Mouse (Mus musculus): ENCODE data around the gene Spdef. TPM values are rescaled to one million over a fixed set of nuclear protein-coding genes. Genes with fewer than 3 reads are reported as not detected.

The Spdef gene
- total and polyA plus RNA-seq, 2 experiments = 0.48 TPM; not detected in 1

- TF ChIP-seq POLR2A (IDR thresholded peaks at IDR 0.05; ENCODE audit: extremely low read depth, insufficient read depth, low read length) (no peak), CTCF (IDR thresholded peaks at IDR 0.05; ENCODE audit: low read depth, low read length) (peak; percentile 85)
- Histone ChIP-seq H3K4me3 (ENCODE audit: insufficient read depth, low read depth, low read length) (peak overlapping the region; percentile 14; the same call in 1 of the 2 replicates), H3K27me3 (ENCODE audit: control insufficient read depth, insufficient read depth, low read length) (no peaks in the 10 kb centered on the region), H3K36me3 (ENCODE audit: control insufficient read depth, insufficient read depth, low read length) (no peaks in the 10 kb centered on the region), H3K9ac (ENCODE audit: low read depth, low read length) (peak overlapping the region; percentile 3; the same call in 1 of the 2 replicates), H3K79me2 (ENCODE audit: control insufficient read depth, insufficient read depth, low read length) (no peaks in the 10 kb centered on the region), H3K27ac (replicated peaks; ENCODE audit: insufficient read depth, low read depth, low read length) (no peak overlapping the region), H3K4me1 (ENCODE audit: control insufficient read depth, insufficient read depth, low read length) (no peaks in the 10 kb centered on the region)
- 1% methylated on average over 34 of the region's 34 CpGs for WGBS
- DNase-seq (ENCODE audit: extremely low read depth, low read depth, low spot score) = peak; percentile 34
These were observed 26.2 kb downstream of the Spdef start for GRCm38 (mm10) chr17:27702518-27702917.

- no peak for TF ChIP-seq POLR2A (IDR thresholded peaks at IDR 0.05; ENCODE audit: extremely low read depth, insufficient read depth, low read length)
- no peak for TF ChIP-seq CTCF (IDR thresholded peaks at IDR 0.05; ENCODE audit: low read depth, low read length)
- Histone ChIP-seq H3K4me3 (ENCODE audit: insufficient read depth, low read depth, low read length) (no peak overlapping the region), H3K27me3 (ENCODE audit: control insufficient read depth, insufficient read depth, low read length) (no peaks in the 10 kb centered on the region)
These were observed 26.9 kb downstream of the Spdef start for GRCm38 (mm10) chr17:27701856-27702255.

GRCm38 (mm10) chr17:27700812-27701211, 27.9 kb downstream of the Spdef start:
- 96% methylated on average over 2 of the region's 2 CpGs for WGBS
- no peaks in the 10 kb centered on the region for H3K27me3 ChIP-seq (ENCODE audit: control insufficient read depth, insufficient read depth, low read length)
- no peak overlapping the region for H3K9ac ChIP-seq (ENCODE audit: low read depth, low read length)
- no peaks in the 10 kb centered on the region for H3K79me2 ChIP-seq (ENCODE audit: control insufficient read depth, insufficient read depth, low read length)
- no peak overlapping the region for H3K27ac ChIP-seq (replicated peaks; ENCODE audit: insufficient read depth, low read depth, low read length)
- H3K4me3 ChIP-seq (ENCODE audit: insufficient read depth, low read depth, low read length) = no peak overlapping the region
- DNase-seq (ENCODE audit: extremely low read depth, low read depth, low spot score) = no peak
- no peaks in the 10 kb centered on the region for H3K36me3 ChIP-seq (ENCODE audit: control insufficient read depth, insufficient read depth, low read length)
- TF ChIP-seq CTCF (IDR thresholded peaks at IDR 0.05; ENCODE audit: low read depth, low read length) (no peak), POLR2A (IDR thresholded peaks at IDR 0.05; ENCODE audit: extremely low read depth, insufficient read depth, low read length) (no peak)
- no peaks in the 10 kb centered on the region for H3K4me1 ChIP-seq (ENCODE audit: control insufficient read depth, insufficient read depth, low read length)

More at GRCm38 (mm10) chr17:27701856-27702255, 26.9 kb downstream of the Spdef start:
- no peak overlapping the region for H3K27ac ChIP-seq (replicated peaks; ENCODE audit: insufficient read depth, low read depth, low read length)
- no peak for DNase-seq (ENCODE audit: extremely low read depth, low read depth, low spot score)
- WGBS = 93% methylated on average over 6 of the region's 6 CpGs
- no peak overlapping the region for H3K9ac ChIP-seq (ENCODE audit: low read depth, low read length)
- no peaks in the 10 kb centered on the region for H3K4me1 ChIP-seq (ENCODE audit: control insufficient read depth, insufficient read depth, low read length)
- no peaks in the 10 kb centered on the region for H3K36me3 ChIP-seq (ENCODE audit: control insufficient read depth, insufficient read depth, low read length)
- no peaks in the 10 kb centered on the region for H3K79me2 ChIP-seq (ENCODE audit: control insufficient read depth, insufficient read depth, low read length)

- H3K4me1 ChIP-seq (ENCODE audit: control insufficient read depth, insufficient read depth, low read length) = no peaks in the 10 kb centered on the region
- H3K27ac ChIP-seq (replicated peaks; ENCODE audit: insufficient read depth, low read depth, low read length) = no peak overlapping the region
- no peaks in the 10 kb centered on the region for H3K79me2 ChIP-seq (ENCODE audit: control insufficient read depth, insufficient read depth, low read length)
- no peak for DNase-seq (ENCODE audit: extremely low read depth, low read depth, low spot score)
- no peak for TF ChIP-seq CTCF (IDR thresholded peaks at IDR 0.05; ENCODE audit: low read depth, low read length)
- TF ChIP-seq POLR2A (IDR thresholded peaks at IDR 0.05; ENCODE audit: extremely low read depth, insufficient read depth, low read length) = no peak
- H3K36me3 ChIP-seq (ENCODE audit: control insufficient read depth, insufficient read depth, low read length) = no peaks in the 10 kb centered on the region
- H3K27me3 ChIP-seq (ENCODE audit: control insufficient read depth, insufficient read depth, low read length) = no peaks in the 10 kb centered on the region
- H3K9ac ChIP-seq (ENCODE audit: low read depth, low read length) = no peak overlapping the region
- WGBS = 86% methylated on average over 17 of the region's 17 CpGs
- no peak overlapping the region for H3K4me3 ChIP-seq (ENCODE audit: insufficient read depth, low read depth, low read length)
These were observed 29.0 kb downstream of the Spdef start for GRCm38 (mm10) chr17:27699641-27700244.

DNA sequence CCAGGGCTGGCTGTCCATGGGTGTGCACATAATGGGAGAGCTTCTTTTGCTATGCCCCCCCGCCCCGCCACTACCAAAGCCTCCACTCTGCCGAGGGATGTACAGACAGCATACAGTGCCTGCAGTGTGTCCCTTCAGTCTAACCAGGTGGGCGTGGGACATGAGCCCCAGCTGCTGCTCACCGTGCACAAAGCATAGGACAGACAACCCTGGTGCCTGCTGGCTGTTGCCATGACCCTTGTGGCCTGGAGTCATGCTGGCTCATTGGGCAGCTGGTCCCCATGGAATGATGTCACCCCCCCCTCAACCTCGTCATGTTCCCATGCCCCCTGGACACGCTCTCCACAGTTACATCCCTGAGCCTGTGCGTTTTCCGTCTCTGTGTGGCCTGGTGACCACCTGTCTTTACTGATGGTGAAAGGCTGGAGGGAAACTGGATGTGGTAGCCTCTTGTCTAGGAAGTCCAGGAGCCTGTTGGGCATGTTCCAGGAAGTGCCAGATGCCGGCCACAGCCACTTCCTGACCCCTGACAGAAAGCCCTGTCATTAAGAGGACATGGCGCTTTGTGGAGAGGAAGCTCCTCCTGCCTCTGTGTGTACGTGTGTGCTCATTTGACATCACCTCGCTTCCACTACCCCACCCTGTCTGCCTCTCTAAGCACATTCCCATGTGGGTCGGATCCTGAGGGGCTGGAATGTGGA, 37.6 kb downstream of the Spdef start:
- TF ChIP-seq POLR2A (IDR thresholded peaks at IDR 0.05; ENCODE audit: extremely low read depth, insufficient read depth, low read length) (no peak), CTCF (IDR thresholded peaks at IDR 0.05; ENCODE audit: low read depth, low read length) (no peak)
- H3K27me3 ChIP-seq (ENCODE audit: control insufficient read depth, insufficient read depth, low read length) = no peaks in the 10 kb centered on the region
- WGBS = 80% methylated on average over 14 of the region's 14 CpGs
- DNase-seq (ENCODE audit: extremely low read depth, low read depth, low spot score) = no peak
- no peak overlapping the region for H3K9ac ChIP-seq (ENCODE audit: low read depth, low read length)
- no peak overlapping the region for H3K27ac ChIP-seq (replicated peaks; ENCODE audit: insufficient read depth, low read depth, low read length)
- H3K36me3 ChIP-seq (ENCODE audit: control insufficient read depth, insufficient read depth, low read length) = no peaks in the 10 kb centered on the region
- no peak overlapping the region for H3K4me3 ChIP-seq (ENCODE audit: insufficient read depth, low read depth, low read length)
- no peaks in the 10 kb centered on the region for H3K4me1 ChIP-seq (ENCODE audit: control insufficient read depth, insufficient read depth, low read length)
- no peaks in the 10 kb centered on the region for H3K79me2 ChIP-seq (ENCODE audit: control insufficient read depth, insufficient read depth, low read length)

GRCm38 (mm10) chr17:27686395-27686794, 42.4 kb downstream of the Spdef start:
- Histone ChIP-seq H3K79me2 (ENCODE audit: control insufficient read depth, insufficient read depth, low read length) (no peaks in the 10 kb centered on the region), H3K27me3 (ENCODE audit: control insufficient read depth, insufficient read depth, low read length) (peaks cover 6% of the 10 kb centered on the region; the same call in 1 of the 2 replicates), H3K4me1 (ENCODE audit: control insufficient read depth, insufficient read depth, low read length) (no peaks in the 10 kb centered on the region; the same call in 1 of the 2 replicates), H3K27ac (replicated peaks; ENCODE audit: insufficient read depth, low read depth, low read length) (no peak overlapping the region), H3K36me3 (ENCODE audit: control insufficient read depth, insufficient read depth, low read length) (no peaks in the 10 kb centered on the region), H3K4me3 (ENCODE audit: insufficient read depth, low read depth, low read length) (no peak overlapping the region), H3K9ac (ENCODE audit: low read depth, low read length) (no peak overlapping the region)
- 51% methylated on average over 5 of the region's 5 CpGs for WGBS
- no peak for DNase-seq (ENCODE audit: extremely low read depth, low read depth, low spot score)
- TF ChIP-seq POLR2A (IDR thresholded peaks at IDR 0.05; ENCODE audit: extremely low read depth, insufficient read depth, low read length) (no peak), CTCF (IDR thresholded peaks at IDR 0.05; ENCODE audit: low read depth, low read length) (no peak)

All from liver, adult 2 months (tissue).